Comparison of ENCODE assay signal across 8 mouse cellular contexts in the genomic region with DNA sequence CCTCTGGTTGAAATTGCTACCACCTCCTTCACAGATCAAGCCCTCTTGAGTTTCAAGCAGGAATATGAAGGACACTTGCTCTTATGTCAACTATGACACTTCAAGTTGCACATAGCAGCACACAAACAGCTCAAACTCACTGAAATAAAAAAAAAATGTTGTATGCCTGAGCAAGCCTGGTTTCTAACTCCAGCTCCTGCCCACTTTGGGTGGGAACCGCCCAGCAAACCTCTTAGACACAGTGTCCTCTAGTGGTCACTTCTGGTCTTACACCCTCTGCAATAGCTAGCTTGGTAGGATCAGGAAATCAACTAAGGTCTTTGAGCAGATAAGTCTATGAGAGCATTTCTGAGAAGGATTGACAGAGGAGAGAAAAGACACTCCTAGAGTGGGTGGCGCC. TPM values are rescaled to one million over a fixed set of nuclear protein-coding genes. Genes with fewer than 3 reads are reported as not detected.
DNase-seq lines count a peak whose midpoint lies in the region; ATAC-seq and TF ChIP-seq lines count a peak whose summit lies in the region.

No protein-coding gene starts in this region.

- WGBS in intestine, postnatal 0 days: 27% methylated on average over 2 of the region's 2 CpGs
- WGBS in lung, embryonic 16.5 days: 22% methylated on average over 2 of the region's 2 CpGs

- no peaks in the 10 kb centered on the region for H3K9me3 ChIP-seq in intestine, postnatal 0 days (ENCODE audit: control insufficient read depth)
- no peaks in the 10 kb centered on the region; the same call in 1 of the 2 replicates for H3K9me3 ChIP-seq in lung, embryonic 16.5 days (ENCODE audit: control insufficient read depth, low read length)

- peak; percentile 96 for TF ChIP-seq CTCF in intestine, postnatal 0 days (IDR thresholded peaks at IDR 0.05; ENCODE audit: low read depth)

- no peak overlapping the region for H3K9ac ChIP-seq in intestine, postnatal 0 days (ENCODE audit: low read depth, low read length)
- H3K9ac ChIP-seq in lung, embryonic 16.5 days (ENCODE audit: low read length): no peak overlapping the region

- no peaks in the 10 kb centered on the region for H3K27me3 ChIP-seq in intestine, postnatal 0 days (replicated peaks; ENCODE audit: control insufficient read depth, insufficient read depth, low read length)
- H3K27me3 ChIP-seq in lung, embryonic 16.5 days (ENCODE audit: control insufficient read depth, insufficient read depth, low read depth, low read length): peaks cover 13% of the 10 kb centered on the region

- no peak overlapping the region for H3K27ac ChIP-seq in intestine, postnatal 0 days (ENCODE audit: low read depth, low read length)
- H3K27ac ChIP-seq in lung, embryonic 16.5 days (ENCODE audit: low read length): no peak overlapping the region

- DNase-seq in cerebellum, adult 9-10 months: peak; percentile 22
- DNase-seq in cerebellum, adult 9-11 months: no peak
- DNase-seq in right cerebral cortex, adult 2 months (ENCODE audit: low spot score in 2 of 2): peak; percentile 39 to 62
- DNase-seq in right cerebral cortex, postnatal 25 days: no peak
- DNase-seq in spleen, postnatal 4 days (ENCODE audit: low spot score in 2 of 2): peak; percentile 54 to 84

- ATAC-seq in common myeloid progenitor, adult 5-6 weeks (replicated peaks; ENCODE audit: low read depth, poor library complexity, severe bottlenecking): peak; percentile 79
- no peak for ATAC-seq in intestine, postnatal 0 days
- peak; percentile 71 for ATAC-seq in lung, embryonic 16.5 days (ENCODE audit: low read depth)

- no peaks in the 10 kb centered on the region for H3K36me3 ChIP-seq in intestine, postnatal 0 days (ENCODE audit: control insufficient read depth, insufficient read depth)
- H3K36me3 ChIP-seq in lung, embryonic 16.5 days (ENCODE audit: control insufficient read depth, insufficient read depth, low read length): no peaks in the 10 kb centered on the region

- no peaks in the 10 kb centered on the region for H3K4me1 ChIP-seq in intestine, postnatal 0 days (replicated peaks; ENCODE audit: control insufficient read depth, insufficient read depth, low read length)
- peaks cover 13% of the 10 kb centered on the region for H3K4me1 ChIP-seq in lung, embryonic 16.5 days (replicated peaks; ENCODE audit: control insufficient read depth, insufficient read depth, low read length)

- no peak overlapping the region for H3K4me3 ChIP-seq in intestine, postnatal 0 days (ENCODE audit: low read depth, low read length)
- H3K4me3 ChIP-seq in lung, embryonic 16.5 days (ENCODE audit: low read length): no peak overlapping the region

- no peak overlapping the region for H3K4me2 ChIP-seq in intestine, postnatal 0 days (replicated peaks; ENCODE audit: low read depth)
- no peak overlapping the region for H3K4me2 ChIP-seq in lung, embryonic 16.5 days (ENCODE audit: low read depth, low read length)

RNA-seq across cellular contexts. Expression of gene Rplp1, which starts 54.2 kb away (rescaled TPM):
- 4,884 and 5,218 TPM in 2 replicates for total RNA-seq in common myeloid progenitor, adult 5-6 weeks (2017)
- 1,118 and 1,197 TPM in 2 replicates for polyA plus RNA-seq in intestine, postnatal 0 days (2015; fragmentation: Nextera tagmentation; extraction: Ambion mirVana)
- polyA plus RNA-seq in lung, embryonic 16.5 days (2015; fragmentation: Nextera tagmentation; extraction: Ambion mirVana): 1,274 and 1,299 TPM in 2 replicates

Comparison
In these comparisons a context has a peak if more than half of its experiments do, and no peak if none do; other contexts are left out.
1. DNase-seq: peak in cerebellum, adult 9-10 months (single experiment), right cerebral cortex, adult 2 months (2 of 2) and spleen, postnatal 4 days (2 of 2); none in cerebellum, adult 9-11 months (single experiment) and right cerebral cortex, postnatal 25 days (single experiment).